Mouse (Mus musculus) heart, adult 2 months (tissue): Measurements from ENCODE around the gene Gmds.

Experiments
- CTCF ChIP-seq: fragments of 200-600 bp; IDR thresholded peaks from 2 replicates; pipeline ENCODE4 v1.8.1; 2022; ENCODE audit warnings: antibody characterized with exemption, mild to moderate bottlenecking, moderate library complexity
- EP300 ChIP-seq: fragments of 200-500 bp; IDR thresholded peaks from 2 replicates; pipeline ENCODE4 v1.6.1; 2011; ENCODE audit warnings: low read depth, low read length, control low read depth; ENCODE audit not compliant: insufficient read depth

DNA sequence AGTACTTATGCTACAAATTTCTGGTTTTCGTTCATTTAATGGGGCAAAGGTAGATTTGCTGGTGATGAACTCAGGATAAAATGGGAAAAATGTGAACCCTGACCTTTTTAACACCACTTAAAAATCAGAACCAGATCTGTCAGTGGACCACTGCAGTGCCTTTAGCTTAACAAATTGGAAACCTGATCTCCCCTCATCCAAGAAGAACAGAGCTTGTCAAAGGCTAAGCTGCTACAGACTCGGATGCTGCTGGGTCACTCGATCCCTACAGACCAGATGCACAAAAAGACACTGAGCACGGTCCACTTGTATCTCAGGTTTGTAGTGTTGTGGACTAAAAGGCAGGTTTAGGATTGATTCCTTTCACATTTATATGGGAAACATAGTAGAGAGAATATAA, 291.6 kb downstream of the Gmds start:
- TF ChIP-seq CTCF: no peak
- TF ChIP-seq EP300: no peak
